Mouse (Mus musculus) heart, postnatal 25 days (tissue): ENCODE results near the gene Cactin. TPM values are rescaled to one million over a fixed set of nuclear protein-coding genes. Genes with fewer than 3 reads are reported as not detected.

Experiments
- DNase-seq: peaks from one replicate; pipeline ENCODE4 v3.0.0; 2022; ENCODE audit warnings: low spot score
- intact Hi-C: fragments of 180-260 bp; cut with DNase I; formaldehyde crosslinking; loops from one replicate; pipeline ENCODE4 v1.15.1; 2025
- total RNA-seq, 2 experiments: library from RNA; stranded (reverse); gene quantifications; 2 replicates each; pipeline ENCODE4 v1.2.3; 2021

Cactin gene
- total RNA-seq: 10 to 100 TPM; 13.5 to 16.6 TPM

GRCm38 (mm10) chr10:81320550-81321347, at the start of gene Cactin:
Gene Cactin, plus strand, starts transcription at chr10:81321103.
- intact Hi-C loops: loop anchor here (2.0 kb wide), 1 partner anchor 28 kb away; the partner anchor contains the start of gene Pip5k1c
- DNase-seq: peak; percentile 100

- DNase-seq: no peak
Observed at GRCm38 (mm10) chr10:81272356-81272755, 48.5 kb upstream of the Cactin start.

GRCm38 (mm10) chr10:81273842-81274241, 47.1 kb upstream of the Cactin start:
- DNase-seq: no peak
- intact Hi-C loops: no loop called here

More at GRCm38 (mm10) chr10:81272356-81272755, 48.5 kb upstream of the Cactin start:
- intact Hi-C loops: no loop called here

GRCm38 (mm10) chr10:81277676-81278075, 43.2 kb upstream of the Cactin start:
- DNase-seq: no peak
- intact Hi-C loops: no loop called here

GRCm38 (mm10) chr10:81279496-81279895, 41.4 kb upstream of the Cactin start:
- DNase-seq: no peak
- intact Hi-C loops: no loop called here

GRCm38 (mm10) chr10:81284189-81284588, 36.7 kb upstream of the Cactin start:
- intact Hi-C loops: loop anchor here (2.0 kb wide), 1 partner anchor 167 kb away; no protein-coding TSS in a partner anchor
- DNase-seq: no peak

- intact Hi-C loops: loop anchor here (2.0 kb wide), 1 partner anchor 166 kb away; no protein-coding TSS in a partner anchor
- no peak for DNase-seq
Observed at GRCm38 (mm10) chr10:81284719-81285118, 36.2 kb upstream of the Cactin start.

GRCm38 (mm10) chr10:81285694-81286450, 35.0 kb upstream of the Cactin start:
- intact Hi-C loops: loop anchor here (2.0 kb wide), 1 partner anchor 165 kb away; no protein-coding TSS in a partner anchor
- DNase-seq: peak; percentile 67

- intact Hi-C loops: no loop called here
- DNase-seq: no peak
Observed at GRCm38 (mm10) chr10:81286586-81286985, 34.3 kb upstream of the Cactin start.

GRCm38 (mm10) chr10:81287513-81288157, 33.3 kb upstream of the Cactin start:
- no peak for DNase-seq
- intact Hi-C loops: no loop called here

GRCm38 (mm10) chr10:81288601-81289000, 32.3 kb upstream of the Cactin start:
- intact Hi-C loops: no loop called here

GRCm38 (mm10) chr10:81289278-81289677, 31.6 kb upstream of the Cactin start:
- no peak for DNase-seq
- intact Hi-C loops: loop anchor here (1.0 kb wide), 1 partner anchor 16 kb away; no protein-coding TSS in a partner anchor

More at GRCm38 (mm10) chr10:81288601-81289000, 32.3 kb upstream of the Cactin start:
- no peak for DNase-seq

- intact Hi-C loops: loop anchor here (1.0 to 2.0 kb wide), 2 partner anchors 15 to 51 kb away; no protein-coding TSS in a partner anchor
- no peak for DNase-seq
Observed at GRCm38 (mm10) chr10:81289811-81290210, 31.1 kb upstream of the Cactin start.

- no peak for DNase-seq
- intact Hi-C loops: loop anchor here (2.0 kb wide), 1 partner anchor 50 kb away; no protein-coding TSS in a partner anchor
Observed at GRCm38 (mm10) chr10:81290698-81291460, 30.0 kb upstream of the Cactin start.

- no peak for DNase-seq
- intact Hi-C loops: loop anchor here (2.0 kb wide), 2 partner anchors 29 to 49 kb away; partner anchors contain the start of gene Cactin
Observed at GRCm38 (mm10) chr10:81291511-81292104, 29.3 kb upstream of the Cactin start, which contains the start of gene Tjp3. Gene Tjp3, minus strand, starts transcription at chr10:81291581.

GRCm38 (mm10) chr10:81292554-81293333, 28.2 kb upstream of the Cactin start, which contains the start of gene Pip5k1c:
Gene Pip5k1c, plus strand, starts transcription at chr10:81292963.
- intact Hi-C loops: loop anchor here (2.0 kb wide), 1 partner anchor 28 kb away; the partner anchor contains the start of gene Cactin

GRCm38 (mm10) chr10:81293334-81294030, 27.4 kb upstream of the Cactin start:
- intact Hi-C loops: loop anchor here (2.0 kb wide), 1 partner anchor 27 kb away; the partner anchor contains the start of gene Cactin
- DNase-seq: no peak

More at GRCm38 (mm10) chr10:81292554-81293333, 28.2 kb upstream of the Cactin start, which contains the start of gene Pip5k1c:
- DNase-seq: peak; percentile 99
